Mouse (Mus musculus): ENCODE measurements at regions not wholly inside any gene's neighbourhood (a gene's known extent, or its start where the extent isn't known, plus 50 kb on each side); places are given as distances from the start of the nearest gene placed in this dataset.

DNA sequence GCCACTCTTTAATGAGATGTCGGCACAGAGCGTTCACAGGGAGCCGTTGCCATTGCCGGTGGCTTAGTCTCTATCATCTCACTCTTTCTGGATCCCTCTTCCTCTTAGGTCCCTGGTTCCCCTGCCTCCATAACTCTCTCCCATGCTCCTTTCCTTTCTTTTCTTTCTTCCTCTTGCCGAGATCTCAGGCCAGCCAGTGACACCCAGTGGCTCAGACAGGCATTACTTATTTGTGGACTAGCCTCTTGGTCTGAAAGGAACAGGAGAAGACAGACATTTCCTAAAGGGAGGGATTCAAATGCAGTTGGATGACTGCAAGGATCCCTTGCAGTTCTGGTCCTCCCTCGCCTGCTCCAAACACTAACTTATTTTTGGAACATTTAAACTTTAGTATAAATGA lies 180.5 kb upstream of the Ado start:
- peak; percentile 10 for DNase-seq

DNA sequence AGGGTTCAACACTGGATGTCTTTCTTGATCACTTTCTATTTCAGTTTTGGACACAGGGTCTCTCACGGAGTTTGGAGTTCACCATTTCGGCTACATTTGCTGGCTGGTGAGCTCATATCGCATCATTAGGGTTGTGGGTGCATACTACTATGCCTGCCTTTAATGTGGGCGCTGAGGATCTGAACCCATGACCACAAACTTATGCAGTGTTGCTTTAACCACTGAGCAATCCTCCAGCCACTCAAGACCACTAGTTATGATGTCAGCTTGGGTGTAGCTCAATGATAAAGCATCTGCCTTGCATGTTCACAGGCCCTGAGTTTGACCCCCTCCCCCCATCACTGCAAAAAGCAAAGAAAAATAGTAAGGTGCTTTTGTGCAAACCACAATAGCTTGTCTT lies 178.8 kb upstream of the Ado start:
- no peak for DNase-seq

DNA sequence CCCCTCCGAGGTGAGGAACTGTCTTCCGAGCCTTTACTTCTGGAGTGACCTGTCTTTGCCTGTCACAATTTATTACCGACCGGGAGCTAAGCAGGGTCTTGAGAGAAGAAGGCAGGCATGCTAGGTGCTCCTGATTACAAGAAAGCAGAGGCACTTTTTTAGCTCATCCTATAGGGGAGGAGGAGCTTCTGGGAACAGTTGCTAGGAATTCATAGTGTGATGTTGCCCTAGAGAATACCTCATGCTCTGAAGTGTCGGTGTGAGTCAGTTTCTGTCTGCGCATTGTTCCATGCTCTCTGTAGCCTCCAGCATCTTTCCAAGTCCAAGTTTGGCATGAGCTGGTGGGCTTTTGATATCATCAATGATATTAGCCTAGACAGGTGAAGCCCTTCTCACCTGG lies 178.0 kb upstream of the Ado start:
- DNase-seq = no peak

DNA sequence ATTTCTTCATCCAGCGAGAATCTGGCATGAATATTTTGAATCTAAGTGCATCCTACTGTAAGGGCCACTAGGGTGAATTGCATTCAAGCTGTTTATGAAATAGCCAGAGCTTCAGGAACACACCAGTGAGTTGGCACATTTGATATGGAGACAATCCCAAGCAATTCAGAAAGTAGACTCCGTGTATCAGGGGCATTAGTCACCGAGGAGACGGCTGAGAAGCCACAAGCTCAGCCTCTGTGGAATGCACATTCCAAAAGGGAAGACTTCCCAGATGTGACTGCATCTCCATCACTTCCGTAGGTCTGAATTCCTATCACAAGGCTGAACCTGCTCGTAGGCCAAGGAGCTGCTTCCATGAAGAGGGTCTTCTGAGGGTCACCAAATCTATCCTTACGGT lies 177.6 kb upstream of the Ado start:
- DNase-seq = no peak

DNA sequence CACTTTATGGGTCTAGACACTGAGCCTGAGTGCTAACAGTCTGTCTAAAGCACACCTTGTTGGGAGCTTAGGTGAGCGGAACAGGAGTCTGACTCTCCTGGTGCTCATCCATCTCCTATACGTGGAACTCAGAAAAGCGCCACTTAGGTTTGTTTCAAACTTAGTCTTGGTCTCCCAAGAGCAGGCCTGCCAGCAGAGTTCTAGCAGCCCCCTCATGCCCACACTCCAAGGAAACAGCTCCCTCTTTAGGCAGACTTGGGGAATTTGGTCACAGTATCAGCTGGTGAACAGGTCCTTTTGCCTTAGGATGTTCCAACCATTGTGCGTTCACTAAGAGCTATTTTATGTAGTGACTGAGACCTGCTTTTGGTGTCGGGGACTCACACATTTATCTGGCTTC lies 173.0 kb upstream of the Ado start:
- no peak for DNase-seq

DNA sequence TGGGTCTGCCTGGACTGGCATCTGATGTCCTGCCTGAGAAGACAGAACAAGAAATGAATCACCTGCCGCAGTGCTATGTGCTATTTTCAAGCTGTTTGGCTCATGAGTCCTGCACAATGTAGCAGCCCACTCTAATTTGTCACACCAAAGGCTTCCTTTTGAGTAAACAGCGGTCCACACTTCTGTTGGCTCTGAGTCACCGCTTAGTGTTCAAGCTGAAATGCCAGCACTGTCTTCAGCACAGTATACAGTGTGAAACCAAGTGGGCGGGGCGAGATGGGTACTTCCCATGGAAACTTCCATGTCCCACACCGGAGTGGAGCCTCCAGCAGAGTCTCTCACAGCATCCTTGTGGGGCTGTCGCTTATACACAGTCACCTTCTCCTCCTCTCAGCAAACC lies 168.8 kb upstream of the Ado start:
- no peak for DNase-seq

DNA sequence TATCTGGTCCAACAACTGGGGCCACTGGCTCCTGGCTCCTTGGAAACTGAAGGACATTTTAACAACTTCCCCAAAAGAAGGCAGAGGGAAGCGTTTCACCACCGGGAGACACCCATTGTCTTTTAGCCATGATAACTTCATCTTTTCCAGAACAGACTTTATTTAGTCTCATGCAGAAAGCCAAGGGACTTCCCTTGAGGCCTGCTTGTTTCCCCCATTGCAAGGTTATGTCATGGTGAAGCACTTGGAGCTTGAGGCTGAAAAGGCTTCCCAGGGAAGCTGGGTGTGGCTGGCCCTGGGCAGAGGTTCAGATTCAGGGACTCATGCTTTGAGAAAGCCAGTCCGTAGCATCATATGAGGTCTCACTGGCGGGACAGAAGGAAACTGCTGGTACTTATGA lies 166.3 kb upstream of the Ado start:
- no peak for DNase-seq

DNA sequence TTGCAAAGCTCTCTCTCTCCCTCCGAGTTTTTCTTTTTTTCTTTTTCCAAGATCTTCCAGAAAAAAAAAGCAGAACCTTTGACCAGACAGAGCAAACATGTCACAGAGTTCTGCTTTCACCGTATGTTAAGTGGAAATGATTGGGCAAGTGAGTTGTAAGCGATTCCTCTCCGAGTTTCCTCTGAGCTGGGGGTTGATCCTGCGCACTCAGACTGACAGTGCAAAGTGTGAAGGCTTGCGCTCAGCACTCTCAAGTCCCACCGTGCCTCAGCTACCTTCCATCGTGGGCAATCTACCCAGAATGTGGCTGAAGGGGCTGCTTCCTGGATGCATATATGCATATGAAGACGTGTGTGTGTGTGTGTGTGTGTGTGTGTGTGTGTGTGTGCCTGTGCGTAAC lies 164.3 kb upstream of the Ado start:
- no peak for DNase-seq

DNA sequence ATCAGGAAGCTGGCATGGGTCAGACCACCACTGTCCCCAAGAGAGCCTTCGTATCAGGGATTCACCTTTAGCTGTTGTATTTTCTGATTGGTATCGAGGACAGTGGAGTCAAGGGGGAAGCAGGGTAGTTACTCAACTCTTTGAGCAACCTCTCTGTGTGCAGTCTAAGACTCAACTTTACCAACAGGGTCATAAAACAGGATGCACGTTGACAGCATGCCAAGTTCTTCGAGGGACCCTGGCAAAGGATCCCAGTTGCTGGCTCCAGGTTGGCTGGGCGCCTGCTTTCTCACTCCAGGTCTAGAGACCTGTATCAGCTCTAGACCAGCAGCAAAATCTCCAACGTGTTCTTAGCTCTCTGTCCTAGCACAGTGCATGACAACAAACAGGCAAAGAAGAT lies 163.9 kb upstream of the Ado start:
- DNase-seq = no peak

DNA sequence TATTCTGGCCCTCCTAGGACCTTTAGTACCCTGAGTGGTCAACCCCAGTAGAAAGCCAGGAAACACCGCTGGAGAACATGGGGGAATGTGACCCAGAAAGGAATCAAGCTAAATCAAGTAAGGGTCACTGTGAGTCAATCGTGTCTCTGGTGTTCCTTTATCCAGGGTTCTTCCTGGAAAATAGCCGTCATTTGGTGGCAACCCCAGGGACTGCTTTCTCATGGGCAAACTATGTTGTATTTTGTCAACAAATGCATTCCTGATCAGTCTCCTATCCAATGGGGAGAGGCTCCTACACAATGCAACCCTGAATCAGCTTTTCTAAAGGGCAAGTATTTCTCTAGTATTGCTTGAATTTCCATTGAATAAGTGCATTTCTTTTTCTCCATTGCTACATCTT lies 163.2 kb upstream of the Ado start:
- no peak for DNase-seq

DNA sequence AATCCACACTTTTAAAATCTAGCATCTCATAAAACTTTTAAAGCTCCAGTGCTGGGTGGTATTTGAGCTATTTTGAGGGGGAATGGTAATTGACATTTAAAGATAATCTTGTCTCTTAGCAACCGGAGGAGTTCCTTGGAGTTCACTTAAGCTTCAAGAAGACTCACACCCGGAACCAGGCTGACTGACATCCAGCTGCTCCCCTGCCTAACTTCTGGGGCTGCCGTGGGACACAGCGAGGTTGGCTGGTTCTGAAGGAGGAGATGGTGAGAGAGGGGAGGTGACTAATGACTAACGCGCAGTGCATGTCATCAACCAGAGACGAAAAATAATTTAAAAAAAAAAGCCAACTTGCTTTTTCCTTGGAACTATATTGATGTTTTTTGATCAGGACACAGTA lies 157.7 kb upstream of the Ado start:
- no peak for DNase-seq

DNA sequence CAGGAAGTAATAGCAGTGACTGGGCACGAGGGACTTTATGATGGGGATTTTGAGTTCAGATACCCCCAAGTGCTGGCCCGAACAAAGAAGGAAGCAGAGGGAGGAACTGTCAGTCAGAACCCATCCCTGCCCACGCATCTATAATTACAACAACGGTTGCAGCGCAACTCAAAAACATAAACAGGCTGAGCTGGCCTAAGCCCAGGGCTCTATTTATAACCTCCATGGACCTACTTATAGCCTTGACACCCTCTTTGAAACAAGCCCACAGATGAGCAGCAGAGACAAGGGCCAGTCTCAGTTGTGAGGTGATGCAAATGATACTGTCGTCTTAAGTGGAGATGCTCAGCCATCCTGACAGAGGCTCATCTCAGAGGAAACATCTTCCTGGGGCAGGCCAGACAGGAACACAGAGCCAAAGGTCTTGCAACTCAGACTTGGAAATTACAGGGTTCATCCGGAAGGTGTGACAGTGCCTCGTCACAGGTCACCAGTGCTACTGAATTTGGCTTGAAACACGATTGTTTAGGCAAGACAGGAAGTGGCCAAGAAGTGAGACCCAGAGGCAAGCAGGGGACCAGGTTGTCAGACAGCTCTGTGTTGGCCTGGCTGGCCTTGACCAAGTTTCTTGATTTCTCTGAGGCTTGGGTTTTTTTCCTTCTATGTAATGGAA lies 154.2 kb upstream of the Ado start:
- DNase-seq = no peak

DNA sequence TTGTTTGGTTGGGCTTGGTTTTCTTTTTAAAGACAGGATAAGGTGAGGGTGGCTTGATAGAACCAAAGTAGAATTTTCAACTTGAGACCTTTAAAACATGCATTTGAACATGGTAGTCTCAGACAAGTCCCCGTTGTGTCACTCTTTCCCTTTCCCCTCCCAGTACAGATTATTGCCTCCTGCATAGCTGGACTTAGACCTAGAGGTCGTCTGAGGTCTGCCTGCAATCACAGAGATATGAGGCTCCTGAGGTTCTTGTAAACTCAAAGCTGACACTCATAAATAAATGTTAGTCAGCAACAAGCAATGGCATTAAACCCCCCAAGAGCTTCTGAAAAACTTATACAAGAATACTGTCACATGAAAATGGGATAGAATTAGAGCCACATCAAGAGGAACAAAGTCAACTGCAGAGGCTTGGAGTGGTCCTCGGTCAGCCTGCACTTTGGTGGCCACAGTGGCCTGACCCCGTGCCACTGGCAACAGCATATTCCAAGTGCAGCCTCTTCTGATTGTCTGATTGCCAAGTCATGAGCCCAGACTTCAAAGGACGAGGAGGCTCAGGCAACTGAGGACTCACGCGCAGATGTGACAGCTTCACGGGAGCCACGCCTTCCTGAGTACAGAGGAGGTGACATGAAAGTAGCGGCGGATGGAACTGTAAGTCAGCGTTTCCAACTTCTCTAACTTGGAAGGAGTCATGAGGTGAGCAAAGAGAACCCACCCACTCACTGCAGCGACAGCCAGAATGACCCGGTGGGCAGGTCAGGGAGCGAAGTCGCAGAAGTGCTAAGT lies 148.8 kb upstream of the Ado start:
- DNase-seq = no peak

DNA sequence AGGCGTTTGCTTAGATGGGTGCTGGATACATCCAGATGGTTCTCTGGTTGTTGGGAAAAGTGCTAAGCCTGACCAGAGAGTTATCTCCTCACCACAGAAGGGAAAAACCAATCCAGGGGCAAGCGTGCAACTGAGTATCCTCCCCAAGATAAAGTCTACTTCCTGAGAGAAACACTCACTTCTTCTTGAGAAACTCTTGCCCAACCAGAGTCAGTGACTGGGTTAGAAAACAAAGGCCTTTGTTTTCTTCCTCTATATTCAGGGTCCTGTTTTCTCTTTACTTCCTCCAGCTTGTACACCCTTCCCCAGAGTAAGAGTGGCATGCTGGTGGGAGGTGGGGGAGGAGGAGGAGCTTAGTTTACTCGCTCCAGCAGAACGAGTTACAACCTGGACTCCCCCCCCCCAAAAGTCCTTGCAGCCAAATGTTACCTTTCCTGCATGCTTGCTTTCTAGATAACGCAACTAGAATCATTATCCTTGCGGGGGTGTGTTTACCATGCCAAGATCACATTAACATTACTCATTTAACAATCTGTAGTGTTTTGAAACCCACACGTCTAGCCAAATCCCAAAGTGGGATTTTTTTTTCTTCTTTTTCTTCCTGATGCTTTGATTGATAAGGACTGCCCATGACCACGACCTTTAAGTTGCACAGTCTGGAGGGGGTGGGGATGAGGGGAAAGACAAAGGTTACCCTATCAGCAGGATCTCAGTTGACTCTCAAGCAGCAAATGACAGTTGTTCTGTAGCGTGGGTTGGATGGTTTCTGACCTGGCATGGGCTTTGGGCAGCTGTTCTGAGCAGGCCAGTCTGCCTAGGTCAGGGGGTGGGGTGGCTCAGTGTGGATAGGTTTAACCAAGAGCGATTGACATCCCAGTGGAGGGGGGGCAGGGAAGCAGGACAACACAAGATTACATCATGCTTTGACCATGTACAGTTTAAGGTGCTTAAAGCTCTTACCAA lies 147.4 kb upstream of the Ado start:
- no peak for DNase-seq

DNA sequence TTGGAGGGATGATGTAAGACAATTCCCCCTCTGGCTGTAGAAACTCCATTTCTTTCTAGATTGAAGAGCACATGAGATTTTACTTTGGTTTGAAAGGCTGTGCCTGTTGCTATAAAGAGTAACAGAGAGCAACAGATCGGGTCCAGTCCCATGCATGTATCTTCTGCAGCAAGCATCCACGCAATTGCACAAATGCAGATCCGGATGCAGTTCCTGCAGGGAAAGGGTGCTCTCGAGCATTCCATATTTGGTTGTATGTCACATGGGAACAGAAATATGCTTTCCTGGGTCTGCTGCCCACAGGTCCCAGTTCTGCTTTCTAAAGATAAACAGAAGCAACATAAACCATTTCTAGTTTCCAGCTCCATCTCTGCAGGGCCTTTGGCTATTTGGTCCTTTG lies 146.0 kb upstream of the Ado start:
- DNase-seq = no peak

DNA sequence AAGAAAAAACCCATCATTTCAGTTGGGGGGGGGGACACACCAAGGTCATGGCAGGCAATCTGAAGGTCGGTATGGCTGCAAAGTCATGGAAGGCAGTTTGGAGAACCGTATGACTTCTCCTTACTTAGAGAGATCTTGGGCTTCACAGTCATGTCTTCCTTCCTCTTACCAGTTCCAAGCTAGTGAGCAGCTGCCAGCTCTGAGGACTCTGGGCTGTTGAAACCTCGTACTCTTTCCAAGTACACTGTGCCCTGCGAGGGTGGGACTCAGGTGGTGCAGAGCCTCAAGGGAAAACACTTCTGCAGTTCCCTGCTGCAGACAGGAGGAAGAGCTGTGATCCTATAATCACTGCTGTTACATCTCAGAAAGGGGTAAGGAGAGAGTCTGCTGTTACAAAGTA lies 144.8 kb upstream of the Ado start:
- no peak for DNase-seq

DNA sequence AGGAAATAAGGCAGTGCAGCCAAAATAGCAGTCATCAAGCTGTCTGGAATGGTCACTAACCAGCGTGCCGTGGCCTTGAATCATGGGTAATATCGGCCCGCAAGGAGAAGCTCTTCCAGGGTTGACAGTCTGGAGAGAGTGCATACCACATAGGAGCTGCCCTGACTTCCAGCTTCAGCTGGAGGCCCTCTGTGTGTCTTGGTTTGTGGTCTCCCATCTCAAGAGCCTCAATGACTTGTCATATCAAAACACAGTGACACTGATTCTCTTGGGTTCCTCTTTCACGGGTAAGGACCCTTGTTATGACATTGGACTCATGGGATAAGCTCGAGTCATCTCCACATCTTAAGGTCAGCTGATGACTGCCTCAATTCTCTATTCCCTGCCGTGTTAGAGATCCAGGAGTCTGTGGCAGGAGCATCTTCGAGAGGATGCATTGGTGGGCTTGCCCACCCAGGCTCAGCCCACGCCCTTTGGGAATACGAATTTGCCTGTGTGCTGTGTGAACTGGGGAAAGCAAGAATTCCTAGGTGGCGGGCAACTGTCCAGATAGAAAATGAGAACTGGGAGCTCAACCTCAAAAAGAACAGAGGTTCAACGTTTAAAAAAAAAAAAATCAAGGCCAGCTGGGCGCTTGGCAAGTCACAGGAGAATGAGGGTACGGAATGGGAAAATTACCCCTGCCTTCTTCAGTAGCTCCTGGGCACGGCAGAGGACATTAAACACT lies 141.4 kb upstream of the Ado start:
- DNase-seq = no peak

DNA sequence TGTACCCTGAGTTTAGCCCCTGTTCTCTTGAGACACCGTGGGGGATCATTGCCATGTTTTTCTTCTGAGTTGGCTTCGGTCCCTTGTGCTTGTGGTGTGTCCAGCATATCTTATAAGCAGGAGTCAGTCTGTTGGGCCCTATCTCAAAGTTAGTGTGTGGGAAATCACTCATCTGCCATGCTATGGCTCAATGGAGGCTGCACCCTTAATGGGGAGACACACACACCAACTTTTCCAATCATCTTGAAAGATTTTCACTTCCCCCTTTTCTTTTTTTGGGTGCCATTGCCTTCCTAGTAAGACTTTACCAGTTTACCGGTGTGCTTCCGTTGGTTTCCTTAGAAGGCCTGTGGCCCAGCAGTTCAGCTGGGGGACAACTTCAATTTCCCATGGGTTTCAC lies 130.6 kb upstream of the Ado start:
- DNase-seq = no peak

DNA sequence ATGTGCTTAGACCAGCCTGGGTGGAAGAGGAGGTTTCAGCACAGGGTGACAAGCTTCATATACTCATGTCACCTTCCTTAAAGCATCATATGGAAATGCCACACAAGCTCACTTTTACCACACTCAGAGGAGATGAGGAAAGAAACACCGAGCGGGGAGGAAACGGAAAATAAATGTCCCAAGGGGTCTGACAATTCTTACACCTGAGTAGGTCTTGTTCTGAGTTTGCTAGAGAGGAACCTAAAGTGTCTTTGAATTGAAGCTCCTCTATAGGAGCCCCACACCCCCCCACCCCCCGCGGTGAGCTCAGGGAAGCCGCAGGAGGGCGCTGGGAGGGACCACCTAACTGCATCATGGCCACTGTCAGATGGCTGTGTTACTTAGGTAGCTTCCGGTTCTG lies 124.7 kb upstream of the Ado start:
- no peak for DNase-seq

DNA sequence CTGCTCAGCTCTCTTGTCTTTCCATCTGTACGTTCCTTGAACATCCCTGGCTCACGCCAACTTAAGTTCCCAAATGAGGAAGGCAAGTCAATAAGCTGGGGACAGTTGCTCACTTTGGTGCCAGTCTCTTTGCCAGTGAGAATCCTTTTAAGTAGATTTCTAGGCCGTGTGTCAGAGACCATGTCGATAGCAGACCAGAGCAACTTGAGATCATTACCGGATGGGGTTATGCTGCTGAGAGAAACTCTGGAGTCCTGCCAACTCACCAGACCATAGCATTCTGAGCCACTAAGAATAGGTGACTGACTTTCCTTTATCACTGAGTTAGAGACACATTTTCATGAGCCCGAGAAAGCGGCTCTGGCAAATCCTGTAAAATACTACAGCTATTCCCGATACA lies 123.5 kb upstream of the Ado start:
- DNase-seq = no peak

DNA sequence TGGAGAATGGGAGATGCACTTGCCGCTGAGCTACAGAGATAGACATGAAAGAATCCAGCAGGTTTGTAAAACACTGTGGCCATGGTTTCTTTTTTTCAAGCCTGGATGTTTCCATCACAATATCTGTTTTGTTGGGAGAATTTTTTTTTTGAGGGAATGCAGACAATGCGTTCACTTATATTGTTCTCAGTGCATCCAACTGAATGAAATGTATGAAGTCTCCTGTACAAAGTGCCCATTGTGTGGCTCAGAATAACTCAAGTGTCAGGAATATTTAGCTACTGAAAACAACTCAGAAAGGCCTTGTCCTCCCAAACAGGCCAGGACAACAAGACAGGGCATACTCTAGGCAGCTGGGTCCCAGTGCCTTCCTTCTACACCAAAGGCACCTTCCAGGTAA lies 120.3 kb upstream of the Ado start:
- no peak for DNase-seq

DNA sequence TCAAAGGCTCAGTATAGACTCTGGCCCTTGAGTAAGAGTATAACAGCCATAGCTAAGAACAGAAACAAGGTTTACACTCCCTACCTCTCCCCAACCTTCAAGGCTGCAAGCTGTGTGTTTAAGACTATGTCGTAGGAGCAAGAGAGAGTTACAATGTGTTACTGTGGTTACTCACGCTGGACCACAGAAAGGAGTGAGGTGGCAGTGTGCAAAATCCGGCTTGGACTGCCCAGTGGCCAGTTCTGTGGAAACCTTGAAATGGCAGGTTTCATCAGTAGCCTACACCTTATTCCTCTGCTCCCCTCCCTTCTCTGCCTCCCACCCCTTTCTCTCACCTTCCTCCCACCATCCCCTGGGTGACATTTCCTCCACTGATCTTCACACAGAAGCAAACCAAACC lies 114.3 kb upstream of the Ado start:
- DNase-seq = no peak

DNA sequence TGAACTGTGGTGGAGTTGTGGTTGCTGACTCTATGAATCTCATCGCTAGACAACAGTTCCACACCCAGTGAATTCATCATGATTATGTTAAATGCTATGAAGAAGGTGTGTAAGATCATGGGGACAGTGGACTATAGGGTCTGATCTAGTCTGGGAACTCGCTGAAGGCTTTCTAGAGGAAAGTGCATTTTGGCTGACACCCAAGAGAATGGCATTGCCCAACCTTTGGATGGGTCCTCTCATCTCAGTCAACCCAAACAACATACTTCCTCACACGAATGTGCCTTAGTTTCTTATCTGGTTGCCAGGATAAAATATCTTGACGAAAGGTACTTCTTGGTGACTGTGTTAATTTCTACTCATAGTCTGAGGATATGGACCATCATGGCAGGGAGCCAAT lies 112.9 kb upstream of the Ado start:
- DNase-seq = no peak
